Mouse (Mus musculus): Measurements from ENCODE around the gene Fbxl18.

The Fbxl18 gene

DNA sequence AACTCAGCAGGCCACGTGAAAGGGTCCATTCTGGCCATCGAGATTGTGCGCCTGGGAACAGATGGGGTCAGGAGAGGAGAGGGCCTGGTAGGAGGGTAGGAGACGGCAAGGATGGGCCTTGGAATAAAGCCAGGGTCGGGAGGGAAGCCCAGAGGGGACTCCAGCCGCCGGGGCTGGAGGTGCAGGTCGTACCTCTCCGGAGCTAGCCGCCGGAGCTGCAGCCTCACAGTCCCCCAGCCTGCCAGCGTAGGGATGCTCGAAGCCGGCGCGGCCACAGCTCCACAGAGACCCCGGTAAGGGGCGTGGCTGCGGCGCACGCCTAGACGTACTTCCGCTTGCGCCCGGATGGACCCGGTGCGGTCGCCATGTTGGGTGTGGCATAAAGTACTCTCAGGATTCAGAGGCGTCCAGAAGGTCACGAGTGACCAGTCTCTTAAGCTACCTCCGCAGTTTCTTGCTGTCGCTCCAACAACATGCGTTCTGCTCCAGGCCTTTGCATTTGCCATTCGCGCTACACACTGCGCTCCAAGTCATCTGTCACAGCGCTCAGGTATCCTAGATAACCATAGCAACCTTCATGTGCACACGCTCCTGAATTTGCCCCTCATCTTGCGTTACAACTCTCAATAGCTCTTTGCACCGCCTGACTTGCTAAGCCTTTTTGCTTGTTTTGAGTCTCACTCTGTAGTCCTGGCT lies at the start of gene Fbxl18:
Gene Fbxl18, minus strand, starts transcription at position 504 of the 696 bp plus-strand sequence.
- peak; percentile 92 for DNase-seq

GRCm38 (mm10) chr5:142940393-142940792 lies 45.2 kb upstream of the Fbxl18 start:
- no peak for DNase-seq

DNA sequence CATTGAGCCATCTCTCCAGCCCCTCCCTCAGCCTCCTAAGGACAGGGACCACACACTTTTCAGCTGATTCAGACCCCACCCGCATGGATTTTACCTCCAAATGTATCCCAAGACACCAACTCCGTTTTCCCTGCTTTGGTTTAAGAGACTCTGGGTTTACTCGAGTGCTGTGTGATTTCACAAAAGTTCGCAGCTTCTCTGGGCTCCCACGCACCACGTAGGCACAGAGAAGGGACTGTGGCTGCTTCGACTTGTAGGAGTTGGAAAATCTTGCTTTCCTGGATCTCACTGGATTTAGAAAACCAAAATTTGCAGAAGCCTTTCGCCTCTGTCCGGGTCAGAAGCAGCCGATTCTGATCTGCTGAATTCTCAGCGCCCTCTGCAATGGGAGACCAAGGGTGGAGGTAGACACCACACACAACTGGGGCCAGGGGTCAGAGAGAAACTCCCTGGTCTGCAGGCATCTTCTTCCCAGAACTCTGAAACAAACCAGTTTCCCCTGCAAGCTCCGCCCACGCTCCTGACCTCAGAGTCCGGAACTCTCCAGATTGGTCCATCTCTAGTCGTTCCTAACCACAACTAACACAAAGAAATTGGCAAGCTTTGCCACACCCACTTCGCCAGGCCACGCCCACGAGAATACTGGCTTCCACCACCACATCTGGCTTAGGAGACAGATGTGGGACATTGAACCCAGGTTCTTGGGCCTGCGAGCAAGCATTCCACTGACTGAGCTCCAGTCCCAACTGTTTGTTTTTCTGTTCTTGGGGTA lies 42.9 kb upstream of the Fbxl18 start:
- peak; percentile 22 for DNase-seq

DNA sequence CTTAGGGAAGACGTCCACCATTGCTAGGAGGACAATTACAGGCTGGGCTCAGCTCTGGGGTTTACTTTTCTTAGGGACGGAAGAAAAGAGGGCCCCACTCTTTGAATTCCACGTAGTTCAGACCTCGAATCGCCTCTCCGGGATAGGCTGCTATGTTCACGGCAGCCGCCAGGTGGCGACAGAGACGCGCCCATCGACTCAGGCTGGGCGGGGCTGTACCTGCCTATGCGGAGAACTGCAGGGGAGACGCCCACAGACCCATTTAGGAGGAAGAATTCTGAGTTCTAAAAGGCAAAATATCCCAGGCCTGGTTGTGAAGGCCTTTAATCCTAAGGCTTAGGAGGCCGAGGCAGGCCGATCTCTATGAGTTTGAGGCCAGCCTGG lies 41.1 kb upstream of the Fbxl18 start:
- peak; percentile 88 for DNase-seq

DNA sequence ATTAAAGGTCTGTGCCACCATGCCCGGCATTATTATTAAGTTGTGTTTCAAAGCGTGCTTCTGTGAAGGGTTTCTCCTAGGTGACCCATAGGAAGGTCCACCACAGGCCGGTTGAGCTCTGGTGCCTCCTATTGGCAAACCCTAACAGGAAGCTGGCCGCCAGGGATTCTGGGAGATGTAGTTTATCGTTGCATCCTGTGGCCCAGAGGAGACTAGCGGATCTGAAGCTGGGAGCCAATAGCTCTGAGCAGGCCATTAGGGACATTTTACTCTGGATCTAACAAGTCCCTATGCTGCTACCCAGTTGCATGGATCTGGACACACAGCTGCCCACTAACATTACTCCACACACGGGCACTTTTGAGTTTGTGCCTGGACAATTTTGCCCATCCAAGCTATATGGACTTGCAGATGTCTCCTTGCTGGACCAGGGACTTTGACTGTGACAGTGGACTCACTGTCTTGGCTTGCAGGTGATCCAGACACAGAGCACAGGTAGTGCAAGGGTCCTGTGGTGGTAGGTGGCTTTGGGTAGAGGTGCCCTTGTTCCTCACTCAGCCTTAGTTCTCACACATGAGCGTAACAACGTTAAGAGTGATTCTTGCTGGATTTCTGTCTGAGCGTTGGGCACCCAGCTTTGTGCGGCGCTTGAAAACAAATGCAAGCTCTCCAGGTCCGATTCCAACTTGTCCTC lies 40.6 kb upstream of the Fbxl18 start:
- peak; percentile 86 for DNase-seq

- no peak for DNase-seq
These were observed 37.5 kb upstream of the Fbxl18 start for GRCm38 (mm10) chr5:142932731-142933130.

DNA sequence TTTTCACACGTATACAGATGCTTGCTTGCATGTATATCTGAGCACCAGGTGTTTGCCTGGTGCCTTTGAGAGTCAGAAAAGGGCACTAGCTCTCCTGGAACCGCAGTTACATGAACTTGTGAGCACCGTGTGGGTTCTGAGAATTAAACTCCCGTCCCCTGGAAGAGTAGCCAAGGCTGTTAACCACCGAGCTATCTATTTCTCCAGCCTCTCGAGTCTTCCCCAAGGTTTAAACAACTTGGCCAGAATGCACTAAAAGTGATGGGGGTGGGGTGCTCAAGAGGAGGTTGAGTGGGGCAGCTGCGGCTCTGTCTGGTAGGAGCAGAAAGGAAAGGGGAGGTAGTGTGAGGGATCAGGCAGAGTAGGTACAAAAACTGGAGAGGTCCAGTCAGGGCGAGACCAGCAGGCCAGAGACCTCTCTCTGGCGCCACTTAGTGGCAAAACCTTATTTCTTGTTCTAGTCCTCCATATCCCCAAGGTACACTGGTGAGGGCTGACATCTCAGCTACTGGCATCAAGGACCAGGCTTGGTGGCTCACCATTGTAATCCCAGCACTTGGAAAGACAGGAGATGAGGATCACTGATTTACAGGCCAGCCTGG lies 37.0 kb upstream of the Fbxl18 start:
- peak; percentile 79 for DNase-seq

- no peak for DNase-seq
These were observed 36.1 kb upstream of the Fbxl18 start for GRCm38 (mm10) chr5:142931241-142931745.

DNA sequence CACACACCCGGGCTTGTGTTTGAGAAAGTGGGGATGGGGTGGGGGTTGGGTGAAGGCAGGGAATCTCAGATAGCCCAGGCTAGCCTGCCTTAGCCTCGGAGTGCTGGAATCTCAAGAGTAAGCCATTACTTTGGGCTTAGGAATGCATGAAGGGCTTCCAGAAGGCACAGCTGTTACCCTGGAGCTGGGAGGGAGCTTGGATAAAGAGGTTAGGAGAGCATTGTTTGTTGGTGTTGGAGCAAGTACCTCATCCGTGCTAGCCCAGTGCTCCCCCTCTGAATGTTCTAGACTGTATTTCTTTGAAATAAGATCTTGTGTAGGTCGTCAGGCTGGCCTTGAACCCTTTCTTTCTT lies 34.2 kb upstream of the Fbxl18 start:
- no peak for DNase-seq

DNA sequence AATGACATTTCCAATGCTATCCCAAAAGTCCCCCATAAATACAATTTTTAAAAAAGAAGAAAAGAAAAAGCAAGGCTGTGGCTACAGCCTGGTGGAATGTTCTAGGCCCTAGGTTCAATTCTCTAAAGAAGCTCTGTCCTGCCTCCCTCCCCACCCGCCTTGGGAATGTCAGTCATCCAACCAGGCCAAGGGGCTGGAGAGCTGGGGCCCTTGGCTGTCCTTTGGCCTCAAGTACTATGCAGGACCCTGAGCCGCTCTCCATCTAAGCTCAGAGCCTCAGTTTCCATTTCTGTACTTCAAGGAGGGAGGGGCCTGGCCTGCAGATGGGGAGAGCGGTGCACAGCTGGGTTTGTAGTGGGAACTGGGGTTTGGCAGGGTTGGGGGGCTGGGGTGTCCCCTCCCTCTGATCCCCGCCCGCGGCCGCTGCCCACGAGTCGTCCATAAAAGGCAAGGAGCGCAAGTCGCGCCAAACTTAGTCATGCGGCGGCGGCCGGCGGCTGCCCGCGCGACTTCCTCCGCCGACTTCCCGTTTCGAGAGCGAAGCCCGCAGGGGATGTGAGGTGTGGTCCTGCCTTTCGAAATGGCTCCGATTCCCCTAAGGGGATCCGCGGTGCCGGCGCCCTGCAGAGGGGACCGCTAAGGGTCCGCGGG lies 33.7 kb upstream of the Fbxl18 start:
- DNase-seq, result peak; percentile 83

GRCm38 (mm10) chr5:142927341-142927930 lies 32.2 kb upstream of the Fbxl18 start:
- no peak for DNase-seq

DNA sequence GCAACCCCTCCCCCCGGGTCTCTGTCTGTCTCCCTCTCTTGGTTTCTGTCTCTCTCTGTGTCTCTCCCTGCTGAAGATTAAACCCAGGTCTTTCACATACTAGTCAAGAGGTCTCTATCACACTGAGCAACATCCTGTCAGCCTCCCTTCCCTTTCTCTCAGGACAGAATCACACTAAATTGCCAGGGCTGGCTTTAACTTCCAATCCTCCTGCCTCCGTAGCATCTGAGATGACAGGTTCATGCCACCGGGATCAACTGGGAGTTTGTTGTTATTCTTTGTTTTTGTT lies 31.7 kb upstream of the Fbxl18 start:
- DNase-seq, result no peak

GRCm38 (mm10) chr5:142926204-142926939 lies 31.2 kb upstream of the Fbxl18 start:
- DNase-seq, result peak; percentile 41

GRCm38 (mm10) chr5:142924336-142924959 lies 29.2 kb upstream of the Fbxl18 start:
- no peak for DNase-seq

- no peak for DNase-seq
These were observed 28.6 kb upstream of the Fbxl18 start for GRCm38 (mm10) chr5:142923781-142924180.

DNA sequence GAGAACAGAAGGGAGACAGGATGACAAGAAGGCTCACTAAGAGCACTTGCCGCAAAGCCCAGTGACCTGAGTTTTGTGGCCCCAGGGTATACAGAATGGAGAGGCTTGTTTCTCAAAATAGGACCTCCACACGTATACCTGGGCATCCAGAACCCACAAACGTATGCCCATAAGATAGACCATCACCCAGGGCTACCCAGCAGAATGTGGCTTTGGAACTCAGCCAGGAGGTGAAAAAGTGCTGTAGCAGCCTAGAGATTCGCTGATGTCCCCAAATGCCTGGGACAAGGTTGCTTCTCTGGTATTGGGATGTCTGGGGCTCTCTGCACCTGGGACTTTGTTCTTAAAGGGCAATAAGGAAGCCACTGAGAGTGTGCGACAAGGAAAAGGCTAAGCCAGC lies 27.0 kb upstream of the Fbxl18 start:
- DNase-seq, result no peak

GRCm38 (mm10) chr5:142921074-142921459 lies 25.8 kb upstream of the Fbxl18 start:
- no peak for DNase-seq

DNA sequence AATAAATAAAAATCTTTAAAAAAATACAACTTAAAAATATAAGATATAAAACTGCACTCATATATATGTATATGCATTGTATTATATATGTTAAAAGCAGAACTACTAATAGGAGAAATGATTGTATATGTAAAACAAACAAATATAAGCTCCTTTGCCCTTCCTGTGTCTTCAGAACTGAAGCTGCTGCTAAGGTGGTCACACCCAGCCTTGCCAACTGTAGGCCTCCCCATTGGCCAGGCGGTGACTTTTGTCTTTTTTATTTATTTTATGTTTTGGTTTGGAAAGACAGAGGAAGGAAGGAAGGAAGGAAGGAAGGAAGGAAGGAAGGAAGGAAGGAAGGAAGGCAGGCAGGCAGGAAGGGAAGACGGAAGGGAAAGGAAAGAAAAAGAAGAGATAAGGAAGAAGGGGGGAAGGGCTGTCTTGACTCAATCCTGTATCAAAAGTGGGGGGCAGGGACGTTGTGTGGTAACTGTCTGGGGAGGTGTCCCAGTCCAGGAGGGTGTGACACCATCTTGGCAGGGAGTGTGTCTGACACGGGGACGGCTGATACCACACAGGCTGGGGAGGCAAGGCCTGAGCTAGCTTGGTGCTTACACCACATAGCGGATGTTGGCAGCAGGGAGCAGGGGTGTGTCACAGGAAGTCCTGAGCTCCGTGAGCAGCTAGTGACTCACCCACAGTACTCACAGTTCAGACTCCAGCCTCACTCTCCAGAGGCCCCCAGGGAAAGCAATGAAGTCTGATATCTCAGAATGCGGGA lies 25.3 kb upstream of the Fbxl18 start:
- peak; percentile 55 for DNase-seq

DNA sequence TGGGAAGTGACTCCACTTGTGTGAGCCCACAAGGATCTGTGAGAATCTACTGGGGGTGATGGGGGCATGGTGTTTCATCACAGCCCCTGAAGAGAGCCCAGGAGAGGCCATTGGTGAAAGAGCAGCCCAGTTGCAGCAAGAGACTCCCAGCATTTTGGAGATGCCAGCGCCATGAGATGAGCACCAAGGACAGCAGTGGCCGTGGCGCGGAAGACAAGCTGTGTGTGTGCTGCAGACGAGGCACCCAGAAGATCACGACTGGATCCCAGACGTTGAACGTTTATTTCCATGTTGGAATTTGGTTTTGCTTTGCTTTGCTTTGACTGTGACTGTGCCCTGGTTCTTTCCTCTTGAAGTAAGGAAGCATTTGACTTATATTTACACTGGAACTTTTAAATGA lies 22.2 kb upstream of the Fbxl18 start:
- DNase-seq, result no peak

DNA sequence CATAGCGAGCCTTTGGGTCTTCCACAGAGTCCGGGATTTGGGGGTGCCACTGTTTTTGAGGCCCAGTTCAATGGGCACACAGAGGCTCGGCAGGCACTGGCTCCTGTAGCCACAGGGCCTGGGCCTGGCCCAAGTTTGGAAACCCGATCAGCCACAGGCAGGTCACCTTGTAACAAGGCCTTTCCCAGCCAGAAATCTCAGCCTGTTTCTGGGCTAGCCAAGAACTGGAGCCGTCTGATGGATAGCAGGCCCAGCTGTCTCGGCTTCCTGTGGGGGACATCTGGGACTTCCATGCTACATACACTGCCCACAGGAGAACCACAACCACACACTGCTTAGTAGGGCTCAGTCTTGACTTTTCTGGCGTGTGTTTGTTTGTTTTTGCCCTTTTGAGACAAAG lies 21.4 kb upstream of the Fbxl18 start:
- DNase-seq, result no peak

GRCm38 (mm10) chr5:142915231-142915630 lies 20.0 kb upstream of the Fbxl18 start:
- DNase-seq, result no peak
